Mouse (Mus musculus) cerebellum, postnatal 10 days (tissue): ENCODE measurements at regions not wholly inside any gene's neighbourhood (a gene's known extent, or its start where the extent isn't known, plus 50 kb on each side); places are given as distances from the start of the nearest gene placed in this dataset.

Experiments used
- DNase-seq, 2 experiments: peaks; one replicate each; pipeline ENCODE4 v3.0.0; 2021; ENCODE audit warnings: mixed read lengths in 2 of 2

DNA sequence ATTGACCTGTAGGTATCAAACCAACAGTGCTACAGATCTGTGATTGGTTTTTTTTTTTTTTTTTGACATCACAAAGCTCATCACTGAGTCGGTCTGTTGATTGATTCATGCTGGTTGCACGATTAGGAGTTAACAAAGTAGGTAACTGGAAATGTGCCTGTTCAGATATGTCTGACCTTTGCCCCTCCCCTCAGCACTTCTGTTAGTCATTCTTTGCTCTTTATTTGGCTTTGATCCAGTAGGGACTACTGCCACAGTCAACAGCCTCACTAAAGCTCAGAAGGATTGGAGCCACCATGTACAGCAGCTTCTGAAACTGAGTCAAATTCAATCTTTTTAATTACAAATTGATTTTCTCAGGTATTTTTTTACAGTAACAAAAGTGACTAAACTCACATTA, 870.7 kb upstream of the Lrfn5 start:
- DNase-seq: no peak

DNA sequence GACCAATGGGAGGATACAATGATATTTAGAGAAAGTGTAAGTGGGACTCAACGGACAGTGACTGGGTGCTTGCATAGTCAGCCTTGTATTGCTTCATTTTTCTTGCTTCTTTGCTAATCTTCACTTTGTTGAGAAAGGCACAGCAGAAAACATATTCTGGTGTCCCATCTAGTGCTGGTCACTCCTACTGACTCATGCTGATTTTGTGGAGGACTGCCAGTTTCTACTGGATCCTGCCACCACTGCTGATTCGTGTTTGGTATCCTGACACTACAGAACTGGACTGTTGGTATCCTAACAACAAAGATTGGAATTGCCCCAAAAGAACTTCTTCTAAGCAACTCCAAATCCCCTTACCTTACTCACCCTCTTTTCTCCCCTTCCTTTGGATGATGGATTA, 847.2 kb upstream of the Lrfn5 start:
- peak; percentile 7 for DNase-seq

- DNase-seq: no peak
Measured at GRCm38 (mm10) chr12:60684036-60684435, 838.9 kb upstream of the Lrfn5 start.

GRCm38 (mm10) chr12:60717326-60717725, 805.6 kb upstream of the Lrfn5 start:
- DNase-seq: no peak
